Mouse (Mus musculus) ES-E14 (cell line): ENCODE measurements at regions not wholly inside any gene's neighbourhood (a gene's known extent, or its start where the extent isn't known, plus 50 kb on each side); places are given as distances from the start of the nearest gene placed in this dataset.

Source experiments
- DNase-seq: peaks from one replicate; pipeline ENCODE4 v3.0.0-alpha.2; 2013; ENCODE audit warnings: low read depth, low spot score
- H3K27ac ChIP-seq: 2 replicates; pipeline ENCODE4 v1.5.1; 2012; ENCODE audit warnings: low read depth, mild to moderate bottlenecking, low read length, moderate library complexity, mixed read lengths; ENCODE audit not compliant: poor library complexity, insufficient read depth, severe bottlenecking
- H3K36me3 ChIP-seq: 2 replicates; pipeline ENCODE4 v1.6.1; 2012; ENCODE audit warnings: mild to moderate bottlenecking, low read length, moderate library complexity, mixed read lengths; ENCODE audit not compliant: control insufficient read depth, poor library complexity, insufficient read depth, severe bottlenecking
- H3K4me1 ChIP-seq, 2 experiments: fragments of 150-350 bp in 1 of 2; sonication (generic) in 1 of 2; 2 replicates each; pipeline ENCODE4 v1.6.1; 2012; ENCODE audit warnings: low read length in 2 of 2, mild to moderate bottlenecking in 1 of 2, mixed read lengths in 1 of 2; ENCODE audit not compliant: control insufficient read depth in 2 of 2, insufficient read depth in 2 of 2, poor library complexity in 1 of 2
- H3K4me3 ChIP-seq, 2 experiments: fragments of 150-350 bp in 1 of 2; sonication (generic) in 1 of 2; 2 replicates each; pipeline ENCODE4 v1.5.1; 2012; ENCODE audit warnings: low read length in 2 of 2, low read depth in 1 of 2, mild to moderate bottlenecking in 1 of 2, mixed read lengths in 1 of 2; ENCODE audit not compliant: insufficient read depth in 1 of 2, poor library complexity in 1 of 2, severe bottlenecking in 1 of 2
- H3K9ac ChIP-seq: 2 replicates; pipeline ENCODE4 v1.6.1; 2012; ENCODE audit warnings: low read depth, mild to moderate bottlenecking, low read length, mixed read lengths; ENCODE audit not compliant: poor library complexity, insufficient read depth, severe bottlenecking
- H3K9me3 ChIP-seq: fragments of 150-350 bp; sonication (generic); 2 replicates; pipeline ENCODE4 v1.6.1; 2012; ENCODE audit warnings: low read depth, mild to moderate bottlenecking, low read length; ENCODE audit not compliant: control insufficient read depth, insufficient read depth
- CHD2 ChIP-seq: IDR thresholded peaks from 2 replicates; pipeline ENCODE4 v1.6.1; 2014; ENCODE audit warnings: mild to moderate bottlenecking, low read depth, low read length, inconsistent platforms
- HCFC1 ChIP-seq: IDR thresholded peaks from 2 replicates; pipeline ENCODE4 v1.6.1; 2012; ENCODE audit warnings: low read length, inconsistent platforms, borderline replicate concordance; ENCODE audit not compliant: insufficient read depth
- MAFK ChIP-seq: IDR thresholded peaks from 2 replicates; pipeline ENCODE4 v1.6.1; 2014; ENCODE audit warnings: mild to moderate bottlenecking, low read depth, low read length, inconsistent platforms; ENCODE audit not compliant: insufficient read depth
- ZC3H11A ChIP-seq: IDR thresholded peaks from 2 replicates; pipeline ENCODE4 v1.6.1; 2012; ENCODE audit warnings: low read depth, mild to moderate bottlenecking, inconsistent platforms, low read length, borderline replicate concordance
- ZNF384 ChIP-seq: IDR thresholded peaks from 2 replicates; pipeline ENCODE4 v1.6.1; 2012; ENCODE audit warnings: low read depth, low read length, inconsistent platforms
- in situ Hi-C, 2 experiments: fragments of 600-800 bp; cut with MboI; formaldehyde crosslinking; loops; one replicate each; pipeline ENCODE4 v1.15.1; 2025; ENCODE audit warnings: low sequenced_read_pairs in 2 of 2, inconsistent platforms in 1 of 2; ENCODE audit not compliant: unreplicated experiment in 2 of 2

DNA sequence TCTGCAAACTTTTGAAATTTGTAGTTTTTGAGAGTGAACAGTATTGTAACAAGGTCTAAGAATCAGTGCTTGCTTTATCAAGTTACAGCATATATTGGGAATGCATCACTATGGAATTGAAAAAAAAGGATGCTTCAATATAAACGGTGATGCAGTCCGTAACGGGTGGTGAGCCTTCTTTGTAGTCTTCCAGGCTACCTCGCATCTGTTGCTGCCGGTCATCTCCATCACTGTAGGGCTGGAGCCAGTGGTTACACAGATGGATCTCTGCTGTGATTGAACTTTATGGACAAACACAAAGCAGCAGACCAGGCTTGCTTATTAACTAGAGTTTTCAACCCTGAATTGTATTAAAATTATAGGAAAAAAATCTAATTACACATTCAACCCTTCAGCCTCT lies 499.9 kb upstream of the Ptger4 start:
- in situ Hi-C loops: no loop called here
- no peak overlapping the region for H3K27ac ChIP-seq
- no peak for DNase-seq
- H3K36me3 ChIP-seq: no peaks in the 10 kb centered on the region; the same call in 1 of the 2 replicates
- H3K4me3 ChIP-seq: no peak overlapping the region
- no peaks in the 10 kb centered on the region for H3K4me1 ChIP-seq
- no peaks in the 10 kb centered on the region for H3K9me3 ChIP-seq
- TF ChIP-seq CHD2: no peak
- no peak for TF ChIP-seq HCFC1
- TF ChIP-seq ZNF384: no peak
- no peak for TF ChIP-seq MAFK
- no peak for TF ChIP-seq ZC3H11A
- H3K9ac ChIP-seq: no peak overlapping the region

DNA sequence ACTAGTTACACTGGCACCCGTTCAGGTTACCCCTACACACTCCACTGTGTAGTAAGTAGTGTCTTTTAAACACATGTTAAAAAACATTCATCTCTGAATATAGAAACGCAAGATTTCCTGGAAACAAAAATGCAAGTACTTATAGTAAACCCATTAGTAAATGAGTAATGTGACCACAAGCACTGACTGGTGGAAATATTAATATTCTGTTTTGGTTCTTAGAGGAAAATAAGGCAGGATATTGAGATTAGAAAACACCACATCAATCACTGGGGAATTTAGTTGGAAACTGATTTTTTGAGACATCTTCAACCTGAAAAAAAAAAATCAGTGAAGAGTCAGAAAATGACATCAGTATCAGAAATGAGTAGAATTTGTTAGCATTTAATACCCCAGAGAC lies 514.7 kb upstream of the Ptger4 start:
- Histone ChIP-seq H3K36me3 (no peaks in the 10 kb centered on the region), H3K27ac (no peak overlapping the region), H3K4me3 (no peak overlapping the region), H3K4me1 (no peaks in the 10 kb centered on the region), H3K9ac (no peak overlapping the region), H3K9me3 (no peaks in the 10 kb centered on the region)
- in situ Hi-C loops: no loop called here
- no peak for TF ChIP-seq CHD2
- no peak for TF ChIP-seq ZC3H11A
- TF ChIP-seq MAFK: no peak
- no peak for TF ChIP-seq ZNF384
- TF ChIP-seq HCFC1: no peak
- DNase-seq: no peak

DNA sequence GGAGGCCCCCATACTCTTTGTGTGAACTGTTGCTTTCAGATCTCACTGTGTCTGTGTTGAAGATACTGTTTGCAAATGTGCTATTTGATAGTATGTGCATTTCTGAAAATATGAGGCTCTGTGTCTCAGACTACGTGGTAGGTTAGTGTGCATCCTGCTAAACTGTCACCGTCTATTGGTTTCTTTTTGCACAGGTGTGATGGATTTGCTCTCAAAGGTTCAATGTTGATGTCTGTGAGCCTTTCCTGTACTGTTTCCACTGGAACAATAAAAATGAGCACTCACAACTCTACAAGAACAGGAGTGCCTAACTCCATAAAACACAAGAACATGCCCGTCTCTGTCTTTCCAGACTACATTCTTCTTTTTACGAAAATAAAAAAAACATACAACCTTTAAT lies 518.2 kb upstream of the Ptger4 start:
- no peak overlapping the region for H3K4me3 ChIP-seq
- TF ChIP-seq CHD2 (no peak), ZNF384 (no peak), MAFK (no peak), HCFC1 (no peak)

DNA sequence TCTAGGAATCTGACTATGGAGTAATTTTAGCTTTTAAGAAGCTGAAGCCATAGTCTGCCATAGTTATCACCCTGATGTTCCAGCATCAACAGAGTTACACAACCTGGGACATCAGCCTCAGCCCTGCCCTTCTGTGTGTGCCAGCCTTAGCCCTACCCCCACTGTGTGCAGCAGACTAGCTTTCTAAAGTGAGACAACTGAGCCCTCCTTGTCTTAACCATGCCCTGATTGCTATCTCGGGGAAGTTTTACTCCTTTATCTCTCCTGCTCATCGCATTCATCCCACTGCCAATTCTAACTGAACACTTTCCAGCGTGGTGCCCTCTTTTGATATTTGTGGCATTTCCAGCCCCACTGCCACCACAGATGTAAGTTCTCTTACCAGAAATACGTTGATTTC lies 522.5 kb upstream of the Dab2 start:
- Histone ChIP-seq H3K9me3 (no peaks in the 10 kb centered on the region), H3K36me3 (no peaks in the 10 kb centered on the region), H3K4me3 (no peak overlapping the region), H3K27ac (no peak overlapping the region), H3K9ac (no peak overlapping the region), H3K4me1 (no peaks in the 10 kb centered on the region)
- TF ChIP-seq ZNF384 (no peak), MAFK (no peak), CHD2 (no peak)
- no peak for DNase-seq
- in situ Hi-C loops: no loop called here

More for the DNA sequence above, 518.2 kb upstream of the Ptger4 start:
- Histone ChIP-seq H3K9me3 (no peaks in the 10 kb centered on the region), H3K36me3 (no peaks in the 10 kb centered on the region), H3K27ac (no peak overlapping the region), H3K9ac (no peak overlapping the region), H3K4me1 (no peaks in the 10 kb centered on the region)
- in situ Hi-C loops: no loop called here
- no peak for DNase-seq

DNA sequence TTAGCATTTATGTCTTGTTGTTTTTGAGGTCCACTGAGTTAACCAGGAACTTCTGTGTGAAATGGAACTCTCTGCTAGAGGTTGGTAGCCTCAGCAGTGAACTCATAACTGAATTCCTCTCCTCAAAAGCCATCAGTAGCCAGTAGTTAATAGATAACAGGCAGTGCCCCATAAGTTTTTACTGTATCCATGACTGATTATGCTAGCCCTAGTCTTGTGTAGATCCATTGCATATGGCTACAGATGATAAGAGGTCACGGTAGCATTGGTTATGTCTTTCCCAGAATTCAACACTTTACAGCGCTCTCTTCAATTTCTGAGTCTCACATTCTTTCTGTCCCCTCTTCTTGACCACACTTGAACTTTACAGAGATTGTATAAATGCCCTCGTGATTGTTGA lies 499.7 kb upstream of the Dab2 start:
- Histone ChIP-seq H3K9me3 (no peaks in the 10 kb centered on the region), H3K9ac (no peak overlapping the region), H3K4me1 (no peaks in the 10 kb centered on the region), H3K4me3 (no peak overlapping the region), H3K36me3 (no peaks in the 10 kb centered on the region), H3K27ac (no peak overlapping the region)
- TF ChIP-seq HCFC1: no peak
- TF ChIP-seq CHD2: no peak
- TF ChIP-seq MAFK: no peak
- TF ChIP-seq ZNF384: no peak
- TF ChIP-seq ZC3H11A: no peak
- in situ Hi-C loops: no loop called here
- DNase-seq: no peak
